Mouse (Mus musculus) ES-E14 (cell line): ENCODE data around the gene Kndc1. TPM values are rescaled to one million over a fixed set of nuclear protein-coding genes. Genes with fewer than 3 reads are reported as not detected.

Experiments used
- DNase-seq: peaks from one replicate; pipeline ENCODE4 v3.0.0-alpha.2; 2013; ENCODE audit warnings: low read depth, low spot score
- H3K27ac ChIP-seq: 2 replicates; pipeline ENCODE4 v1.5.1; 2012; ENCODE audit warnings: low read depth, mild to moderate bottlenecking, low read length, moderate library complexity, mixed read lengths; ENCODE audit not compliant: poor library complexity, insufficient read depth, severe bottlenecking
- H3K36me3 ChIP-seq: 2 replicates; pipeline ENCODE4 v1.6.1; 2012; ENCODE audit warnings: mild to moderate bottlenecking, low read length, moderate library complexity, mixed read lengths; ENCODE audit not compliant: control insufficient read depth, poor library complexity, insufficient read depth, severe bottlenecking
- H3K4me1 ChIP-seq, 2 experiments: fragments of 150-350 bp in 1 of 2; sonication (generic) in 1 of 2; 2 replicates each; pipeline ENCODE4 v1.6.1; 2012; ENCODE audit warnings: low read length in 2 of 2, mild to moderate bottlenecking in 1 of 2, mixed read lengths in 1 of 2; ENCODE audit not compliant: control insufficient read depth in 2 of 2, insufficient read depth in 2 of 2, poor library complexity in 1 of 2
- H3K4me3 ChIP-seq, 2 experiments: fragments of 150-350 bp in 1 of 2; sonication (generic) in 1 of 2; 2 replicates each; pipeline ENCODE4 v1.5.1; 2012; ENCODE audit warnings: low read length in 2 of 2, low read depth in 1 of 2, mild to moderate bottlenecking in 1 of 2, mixed read lengths in 1 of 2; ENCODE audit not compliant: insufficient read depth in 1 of 2, poor library complexity in 1 of 2, severe bottlenecking in 1 of 2
- H3K9ac ChIP-seq: 2 replicates; pipeline ENCODE4 v1.6.1; 2012; ENCODE audit warnings: low read depth, mild to moderate bottlenecking, low read length, mixed read lengths; ENCODE audit not compliant: poor library complexity, insufficient read depth, severe bottlenecking
- H3K9me3 ChIP-seq: fragments of 150-350 bp; sonication (generic); 2 replicates; pipeline ENCODE4 v1.6.1; 2012; ENCODE audit warnings: low read depth, mild to moderate bottlenecking, low read length; ENCODE audit not compliant: control insufficient read depth, insufficient read depth
- CHD2 ChIP-seq: IDR thresholded peaks from 2 replicates; pipeline ENCODE4 v1.6.1; 2014; ENCODE audit warnings: mild to moderate bottlenecking, low read depth, low read length, inconsistent platforms
- HCFC1 ChIP-seq: IDR thresholded peaks from 2 replicates; pipeline ENCODE4 v1.6.1; 2012; ENCODE audit warnings: low read length, inconsistent platforms, borderline replicate concordance; ENCODE audit not compliant: insufficient read depth
- MAFK ChIP-seq: IDR thresholded peaks from 2 replicates; pipeline ENCODE4 v1.6.1; 2014; ENCODE audit warnings: mild to moderate bottlenecking, low read depth, low read length, inconsistent platforms; ENCODE audit not compliant: insufficient read depth
- ZC3H11A ChIP-seq: IDR thresholded peaks from 2 replicates; pipeline ENCODE4 v1.6.1; 2012; ENCODE audit warnings: low read depth, mild to moderate bottlenecking, inconsistent platforms, low read length, borderline replicate concordance
- ZNF384 ChIP-seq: IDR thresholded peaks from 2 replicates; pipeline ENCODE4 v1.6.1; 2012; ENCODE audit warnings: low read depth, low read length, inconsistent platforms
- in situ Hi-C, 2 experiments: fragments of 600-800 bp; cut with MboI; formaldehyde crosslinking; loops; one replicate each; pipeline ENCODE4 v1.15.1; 2025; ENCODE audit warnings: low sequenced_read_pairs in 2 of 2, inconsistent platforms in 1 of 2; ENCODE audit not compliant: unreplicated experiment in 2 of 2
- total RNA-seq: library from RNA; depleted of rRNA; stranded (reverse); fragments of 300-350 nt; gene quantifications from 2 replicates; pipeline ENCODE4 v1.2.3, GENCODE M21; 2012

Gene Kndc1
- total RNA-seq, 1 experiment = 2.3 TPM

GRCm38 (mm10) chr7:139970216-139970919 is 75.9 kb downstream of the Kndc1 start:
- no peak for DNase-seq
- in situ Hi-C loops = no loop called here
- no peak overlapping the region for H3K27ac ChIP-seq

GRCm38 (mm10) chr7:139970979-139971378 is 76.5 kb downstream of the Kndc1 start:
- no peak overlapping the region for H3K27ac ChIP-seq
- in situ Hi-C loops = no loop called here
- no peak overlapping the region for H3K9ac ChIP-seq
- no peaks in the 10 kb centered on the region for H3K36me3 ChIP-seq
- H3K4me1 ChIP-seq = peaks cover 3 to 47% of the 10 kb centered on the region in 2 experiments; a peak in 3 of 4 replicates
- H3K9me3 ChIP-seq = no peaks in the 10 kb centered on the region
- H3K4me3 ChIP-seq = no peak overlapping the region
- no peak for DNase-seq
- TF ChIP-seq ZNF384 (no peak), HCFC1 (no peak), CHD2 (no peak), MAFK (no peak), ZC3H11A (no peak)

More at GRCm38 (mm10) chr7:139970216-139970919, 75.9 kb downstream of the Kndc1 start:
- H3K4me1 ChIP-seq = peaks cover 3 to 43% of the 10 kb centered on the region in 2 experiments; a peak in 3 of 4 replicates
- TF ChIP-seq CHD2 (no peak), ZNF384 (no peak), MAFK (no peak), ZC3H11A (no peak), HCFC1 (no peak)
- H3K4me3 ChIP-seq = no peak overlapping the region
- H3K9me3 ChIP-seq = no peaks in the 10 kb centered on the region
- no peaks in the 10 kb centered on the region for H3K36me3 ChIP-seq
- H3K9ac ChIP-seq = no peak overlapping the region

GRCm38 (mm10) chr7:139971436-139971835 is 76.9 kb downstream of the Kndc1 start:
- no peak overlapping the region for H3K9ac ChIP-seq
- no peak overlapping the region for H3K4me3 ChIP-seq
- no peaks in the 10 kb centered on the region for H3K9me3 ChIP-seq
- no peak for DNase-seq
- in situ Hi-C loops = no loop called here
- no peak for TF ChIP-seq ZC3H11A
- no peak for TF ChIP-seq MAFK
- TF ChIP-seq CHD2 = no peak
- TF ChIP-seq ZNF384 = no peak
- no peak for TF ChIP-seq HCFC1
- peaks cover 3 to 50% of the 10 kb centered on the region in 2 experiments; a peak in 3 of 4 replicates for H3K4me1 ChIP-seq
- no peak overlapping the region for H3K27ac ChIP-seq
- H3K36me3 ChIP-seq = no peaks in the 10 kb centered on the region

- no peak overlapping the region for H3K9ac ChIP-seq
- H3K4me1 ChIP-seq = peaks cover 3 to 43% of the 10 kb centered on the region in 2 experiments; a peak in 3 of 4 replicates
- H3K27ac ChIP-seq = no peak overlapping the region
- no peak overlapping the region for H3K4me3 ChIP-seq
- no peak for TF ChIP-seq ZC3H11A
- peak; percentile 51 for TF ChIP-seq ZNF384
- H3K9me3 ChIP-seq = no peaks in the 10 kb centered on the region
- DNase-seq = no peak
- in situ Hi-C loops = no loop called here
- H3K36me3 ChIP-seq = no peaks in the 10 kb centered on the region
Measured at GRCm38 (mm10) chr7:139972923-139973331, 78.4 kb downstream of the Kndc1 start.
